Mouse (Mus musculus): ENCODE data around the gene Aadac.

Gene Aadac

GRCm38 (mm10) chr3:60025417-60025816 lies at the start of gene Aadac:
Gene Aadac, plus strand, starts transcription at chr3:60025717.
- no peak for DNase-seq

GRCm38 (mm10) chr3:60003622-60004021 lies 21.9 kb upstream of the Aadac start:
- DNase-seq, result no peak

DNA sequence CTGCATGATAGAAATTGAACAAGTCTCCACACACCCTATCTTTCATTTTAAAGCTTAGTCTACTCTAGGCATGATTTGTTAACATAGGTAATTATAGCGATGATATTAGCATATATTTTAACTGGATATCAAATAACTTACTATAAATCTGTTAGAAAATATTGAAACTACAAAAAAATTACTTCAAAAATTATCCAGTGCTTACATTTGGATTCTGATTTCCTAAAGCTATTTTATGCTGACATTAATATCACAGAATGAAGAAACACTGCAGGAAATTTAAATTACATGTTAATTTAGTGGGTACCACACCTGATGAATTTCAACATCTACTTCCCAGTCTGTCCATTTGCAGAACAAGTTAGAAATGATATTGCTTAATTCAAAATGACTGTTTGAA lies 19.1 kb upstream of the Aadac start, which contains the start of gene Aadacl2:
Gene Aadacl2 (plus strand): TSS at position 301 of the 400 bp plus-strand sequence.
- no peak for DNase-seq

DNA sequence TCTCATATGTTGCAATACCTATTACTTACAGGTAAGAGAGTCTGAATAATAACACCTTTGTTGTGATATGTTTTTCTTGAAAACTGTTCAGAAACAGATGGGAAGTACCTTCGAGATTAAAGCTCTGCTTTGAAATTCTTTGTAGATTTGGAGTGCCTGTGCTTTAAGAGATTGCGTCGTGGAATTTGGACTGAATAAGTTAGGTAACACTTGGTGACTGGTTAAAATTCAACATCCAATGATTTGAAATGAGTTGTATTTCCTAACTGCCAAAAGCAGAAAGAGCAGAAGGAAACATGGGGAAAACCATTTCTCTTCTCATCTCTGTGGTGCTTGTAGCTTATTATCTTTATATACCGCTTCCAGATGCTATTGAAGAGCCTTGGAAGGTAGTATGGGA lies 6.0 kb downstream of the Aadac start:
- peak; percentile 10 to 63 for DNase-seq

DNA sequence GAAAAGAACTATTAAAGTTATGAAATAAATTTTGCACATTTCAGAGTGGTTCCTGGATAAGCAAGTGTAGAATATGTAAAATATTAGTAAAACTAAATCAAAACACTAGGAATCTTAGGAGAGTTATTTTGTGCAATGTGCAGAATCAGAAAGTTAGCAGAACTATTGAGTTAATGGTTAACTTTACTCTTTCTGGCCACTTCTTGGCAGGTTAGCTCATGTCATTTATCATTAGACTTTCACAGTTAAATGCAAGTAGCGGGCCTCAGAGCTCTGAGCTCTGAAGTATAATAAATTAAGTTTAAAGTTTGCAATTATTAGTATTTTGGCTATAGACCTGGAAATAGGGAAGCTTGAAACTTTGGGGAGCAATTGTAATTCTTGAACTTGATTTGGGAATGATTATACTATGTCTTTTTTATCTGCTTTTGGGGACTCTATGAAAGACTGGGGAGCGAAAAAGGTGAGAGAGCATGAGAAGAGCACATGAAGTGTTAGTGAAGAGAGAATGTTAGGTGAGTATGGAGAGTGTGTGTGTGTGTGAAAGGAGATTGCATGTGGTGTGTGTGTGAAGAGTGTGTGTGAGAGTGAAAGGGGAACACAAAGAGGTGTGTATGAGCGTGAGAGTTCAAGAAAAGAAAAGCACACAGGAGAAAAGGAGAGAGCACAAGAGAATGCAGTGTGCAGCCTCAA lies 20.9 kb downstream of the Aadac start:
- DNase-seq, result peak in 1 of 2 experiments; percentile 44

DNA sequence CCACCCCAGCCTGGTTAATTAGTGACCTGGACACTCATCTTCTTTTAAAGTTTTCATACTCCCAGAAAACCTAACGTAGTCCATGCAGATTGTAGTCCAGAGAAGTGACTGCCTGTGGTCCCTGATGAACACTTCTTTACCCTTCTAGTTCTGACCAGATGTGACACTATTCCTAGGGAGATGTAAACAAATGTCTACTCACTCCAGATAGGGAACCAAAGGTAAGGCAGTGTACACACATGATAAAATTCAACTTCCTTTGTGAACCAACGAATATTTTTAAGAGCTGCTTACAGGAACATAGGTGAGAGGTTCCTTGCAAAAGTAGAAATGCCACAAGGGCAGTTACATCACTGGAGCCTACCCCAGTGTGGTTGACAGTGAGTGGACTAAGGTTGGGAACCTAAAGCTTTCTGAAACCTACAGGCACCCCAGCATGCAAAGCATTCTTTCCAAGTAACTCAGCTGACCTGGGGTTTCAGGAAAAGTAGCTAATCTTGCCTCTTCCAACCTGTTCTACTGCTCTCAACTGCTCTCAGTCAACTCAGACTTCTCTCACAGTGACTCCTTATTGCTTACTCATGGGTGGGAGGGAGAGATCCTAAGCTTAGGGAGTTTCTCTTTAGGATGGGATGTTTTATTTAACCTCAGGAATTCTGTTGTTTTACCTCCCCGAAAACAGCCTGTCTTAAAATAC lies 27.9 kb downstream of the Aadac start:
- no peak for DNase-seq

GRCm38 (mm10) chr3:60053931-60054330 lies 28.4 kb downstream of the Aadac start:
- no peak for DNase-seq

DNA sequence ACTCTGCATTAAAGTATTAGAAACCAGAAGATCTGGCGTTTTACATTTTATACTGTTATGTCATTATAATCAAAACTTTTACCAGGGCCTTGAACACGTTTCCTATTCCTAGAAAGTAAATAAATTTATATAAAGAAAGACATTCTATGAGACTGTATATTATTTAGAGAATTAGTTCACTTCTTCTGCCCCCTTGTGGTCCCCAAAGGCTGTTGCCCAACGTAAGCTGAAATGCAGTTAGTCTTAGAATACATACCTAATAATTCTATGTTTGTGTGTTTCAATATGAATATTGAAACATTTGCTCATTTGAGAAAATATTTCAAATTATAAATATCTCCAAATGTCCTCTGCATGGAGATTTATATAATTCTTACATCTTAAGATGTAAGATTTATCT lies 30.9 kb downstream of the Aadac start:
- DNase-seq, result no peak

DNA sequence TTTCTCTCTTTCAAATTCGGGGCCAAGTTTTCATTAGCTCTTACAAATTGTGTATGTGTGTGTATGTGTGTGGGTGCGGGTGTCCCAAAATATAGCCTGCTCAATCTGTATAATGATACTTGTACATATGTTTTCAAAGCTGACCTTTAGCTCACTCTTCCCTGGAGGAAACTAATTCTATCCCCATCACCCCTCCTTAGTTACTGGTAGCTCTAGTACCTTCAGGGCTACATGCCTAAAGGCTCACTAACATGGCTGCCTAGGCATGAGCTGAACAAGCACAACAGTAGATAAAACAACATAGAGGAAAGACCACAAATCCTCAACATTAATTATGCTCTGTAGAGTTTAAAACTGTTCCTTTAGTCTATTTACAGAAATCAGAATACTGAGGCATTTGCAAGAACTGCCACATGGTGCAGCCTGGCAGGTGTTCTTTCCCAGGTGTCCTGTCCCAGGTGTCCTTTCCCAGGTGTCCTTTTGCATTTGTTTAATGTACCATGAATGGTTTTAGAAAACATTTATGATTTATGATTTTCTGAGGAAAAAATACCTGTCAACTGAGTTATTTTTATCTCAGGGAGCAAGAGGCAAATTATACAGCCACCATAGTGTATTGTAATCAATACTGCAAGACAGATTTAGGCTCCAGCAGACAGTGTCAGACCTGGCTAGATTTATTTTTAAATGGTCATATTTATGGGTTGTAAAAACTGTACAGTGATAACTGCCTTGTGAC lies 31.7 kb downstream of the Aadac start:
- DNase-seq, result no peak

DNA sequence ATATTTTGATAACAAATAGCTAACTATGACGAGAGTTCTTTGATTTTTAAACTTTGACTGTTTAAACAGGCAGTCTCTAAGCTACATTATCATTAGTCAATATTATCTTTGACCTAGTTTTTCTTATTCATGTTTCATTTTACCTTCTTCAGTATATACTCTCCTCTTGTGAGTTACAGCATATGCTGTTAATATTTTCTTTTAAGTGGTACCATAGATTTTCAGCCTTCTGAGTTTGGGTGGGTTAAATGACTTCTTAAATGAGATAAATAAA lies 32.2 kb downstream of the Aadac start:
- no peak for DNase-seq

DNA sequence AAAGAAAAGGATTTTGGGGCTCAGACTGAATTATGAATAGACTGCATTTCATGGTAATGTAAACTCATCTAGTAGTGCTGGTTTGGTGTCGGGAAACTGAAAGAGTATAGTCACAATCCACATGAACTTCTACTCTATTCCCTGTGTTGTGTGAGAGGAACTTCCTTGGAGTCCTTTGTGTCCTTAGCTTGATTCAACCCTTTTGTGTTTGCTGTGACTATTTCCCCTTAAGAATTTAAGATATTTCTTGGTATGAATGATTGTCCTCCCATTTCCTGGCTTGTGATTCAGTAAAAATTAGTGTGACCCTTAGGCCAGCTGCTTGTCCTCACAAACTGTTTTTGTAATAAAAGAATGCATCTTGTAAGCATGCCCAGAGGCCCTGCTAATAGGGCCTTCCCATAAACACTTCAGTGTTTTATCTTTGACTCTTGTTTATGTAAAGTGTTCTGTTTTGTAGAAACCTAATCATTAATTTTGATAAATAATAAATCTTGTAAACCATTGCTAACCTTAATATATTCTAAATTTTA lies 53.4 kb downstream of the Aadac start:
- DNase-seq, result no peak

- DNase-seq, result no peak
Measured at GRCm38 (mm10) chr3:60080572-60080971, 55.1 kb downstream of the Aadac start.

- DNase-seq, result peak; percentile 55 to 75
Measured at GRCm38 (mm10) chr3:60081648-60082047, 56.1 kb downstream of the Aadac start, which contains the start of gene Sucnr1. Gene Sucnr1, plus strand, starts transcription at chr3:60081869.

DNA sequence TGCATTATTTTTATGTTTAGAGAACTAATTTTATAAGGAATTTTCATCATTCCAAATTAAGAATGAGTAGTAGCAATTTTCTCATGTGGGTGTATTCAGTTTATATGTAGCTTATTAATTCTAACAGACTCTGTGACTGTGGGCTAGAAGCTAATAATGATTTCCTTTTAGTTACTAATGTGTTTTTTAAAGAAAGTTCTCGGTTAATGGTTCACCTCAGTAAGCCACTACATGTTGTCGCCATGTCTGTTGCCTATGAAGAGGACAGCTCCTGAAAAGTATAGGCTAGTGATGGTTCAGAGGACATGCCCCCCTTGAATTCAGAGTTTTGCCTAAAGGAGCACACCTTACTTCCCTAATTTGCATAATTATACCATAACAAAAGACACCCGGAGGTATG lies 57.2 kb downstream of the Aadac start:
- DNase-seq, result no peak

- no peak for DNase-seq
Measured at GRCm38 (mm10) chr3:60085729-60086128, 60.2 kb downstream of the Aadac start.

All from kidney, adult 8-10 months (tissue).